Mouse (Mus musculus) induced T-regulatory cell, adult 2 months (primary cell): ENCODE data around the gene H2al1b.
"Not testable (repeated sequence)": the region's sequence is repeated elsewhere in the genome, so short reads cannot be mapped to it uniquely, and the experiment has no call there.

Experiments
- DNase-seq: peaks from one replicate; pipeline ENCODE4 v3.0.0-alpha.2; 2012; ENCODE audit warnings: low read depth

The H2al1b gene

DNA sequence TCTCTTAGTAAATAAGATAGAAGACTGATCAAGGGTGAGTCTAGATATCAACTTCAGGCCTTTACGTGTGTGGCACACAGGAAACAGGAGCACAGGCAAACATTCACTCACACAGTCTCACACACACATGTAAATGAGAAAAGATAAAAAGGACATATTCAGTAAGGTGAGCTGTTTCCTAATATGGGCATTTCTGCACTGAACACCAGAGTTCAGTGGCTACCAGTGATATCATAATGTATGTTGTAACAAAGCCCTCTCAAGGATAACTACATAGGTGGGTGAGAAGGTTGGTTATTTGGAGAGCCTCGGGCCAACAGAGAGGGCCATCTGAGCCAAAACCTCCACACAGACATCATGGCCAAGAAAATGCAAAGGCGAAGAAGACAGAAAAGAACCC lies at the start of gene H2al1b:
Gene H2al1b (plus strand): TSS at position 301 of the 400 bp plus-strand sequence.
- DNase-seq = not testable (repeated sequence)

DNA sequence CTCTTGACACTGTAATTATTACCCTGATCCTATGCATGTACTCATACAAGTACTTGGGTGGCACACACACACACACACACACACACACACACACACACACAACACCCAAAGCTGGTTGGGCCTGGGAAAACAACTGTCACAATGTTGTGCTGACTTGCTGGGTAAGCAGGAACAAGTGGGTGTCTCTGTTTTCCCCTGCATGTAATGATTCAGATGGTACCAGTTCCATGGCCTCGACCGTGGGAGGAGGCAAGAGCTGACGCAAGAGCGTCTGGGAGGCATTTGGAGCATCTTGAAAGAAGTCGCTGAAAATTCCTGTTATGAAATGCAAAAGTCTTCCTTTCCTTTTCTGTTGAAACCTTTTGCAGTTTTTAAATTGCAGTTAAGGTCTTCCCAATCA lies 48.2 kb upstream of the H2al1b start:
- DNase-seq = peak; percentile 53

- peak; percentile 56 for DNase-seq
Observed at GRCm38 (mm10) chrX:11254521-11255207, 47.6 kb upstream of the H2al1b start.

GRCm38 (mm10) chrX:11255564-11256360 lies 46.5 kb upstream of the H2al1b start:
- peak; percentile 7 for DNase-seq

- DNase-seq = no peak
Observed at GRCm38 (mm10) chrX:11264918-11265317, 37.3 kb upstream of the H2al1b start.

- DNase-seq = no peak
Observed at GRCm38 (mm10) chrX:11267791-11268190, 34.4 kb upstream of the H2al1b start.

DNA sequence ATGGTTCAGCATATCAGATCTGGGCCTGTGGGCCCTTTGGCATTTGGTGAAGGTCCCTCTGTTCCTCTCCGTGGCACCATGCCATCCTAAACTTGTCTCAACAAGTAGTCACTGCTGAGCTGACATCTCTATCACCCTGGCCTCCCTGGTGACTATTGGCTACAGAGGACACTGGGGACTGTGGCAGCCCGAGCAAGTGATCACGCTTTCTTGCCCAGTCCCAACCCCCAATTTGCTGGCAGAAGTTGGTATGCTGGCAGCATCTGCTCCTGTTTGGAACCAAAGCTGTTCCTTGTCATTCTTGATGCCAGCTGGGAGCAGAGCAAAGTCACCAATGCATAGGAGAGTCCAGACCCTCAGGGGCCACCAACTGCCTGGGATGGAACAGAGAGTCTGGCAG lies 33.2 kb upstream of the H2al1b start:
- DNase-seq = no peak

GRCm38 (mm10) chrX:11273190-11273589 lies 29.0 kb upstream of the H2al1b start:
- no peak for DNase-seq

DNA sequence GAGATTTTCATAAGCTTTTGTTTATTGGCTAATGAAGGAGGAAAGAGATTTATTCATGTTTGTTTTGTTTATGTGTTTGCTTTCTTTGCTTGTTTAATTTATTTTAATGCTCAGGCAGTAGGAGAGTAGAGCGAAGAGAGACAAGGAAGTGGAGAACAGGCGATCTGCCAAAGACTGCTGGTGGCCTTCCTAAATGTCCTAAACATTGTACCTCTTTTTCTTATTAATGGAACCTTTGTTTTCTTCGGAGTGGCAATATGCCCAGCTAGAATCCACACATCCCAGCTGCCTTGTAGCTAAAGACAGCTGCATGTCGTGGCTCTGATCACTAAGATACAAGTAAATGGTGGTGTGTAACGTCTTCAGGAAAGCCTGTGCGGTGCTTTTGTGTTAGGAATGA lies 25.1 kb upstream of the H2al1b start:
- DNase-seq = no peak

GRCm38 (mm10) chrX:11280741-11281140 lies 21.5 kb upstream of the H2al1b start:
- DNase-seq = no peak

- no peak for DNase-seq
Observed at GRCm38 (mm10) chrX:11288306-11288882, 13.8 kb upstream of the H2al1b start.

DNA sequence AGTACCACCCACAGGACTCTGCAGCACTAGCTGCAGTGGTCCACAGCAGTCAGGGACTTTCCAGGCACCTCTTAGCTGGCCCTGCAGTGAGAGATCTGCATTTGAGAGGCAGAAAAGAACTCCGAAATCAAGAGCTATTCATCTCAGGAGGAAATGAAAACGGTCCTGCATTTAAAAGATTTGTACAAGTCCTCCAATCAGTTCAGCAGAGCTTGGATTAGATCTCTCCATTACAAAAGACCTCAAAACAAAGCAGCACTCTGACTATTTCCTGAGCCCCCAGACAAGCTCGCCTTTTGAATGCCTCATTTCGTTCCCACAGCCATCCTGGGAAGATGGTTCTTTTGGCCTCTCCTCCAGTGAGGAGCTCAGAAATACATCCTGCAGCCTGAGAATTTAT lies 13.0 kb upstream of the H2al1b start:
- no peak for DNase-seq

- not testable (repeated sequence) for DNase-seq
Observed at GRCm38 (mm10) chrX:11298957-11299356, 3.3 kb upstream of the H2al1b start, which contains the start of gene H2al1a. Gene H2al1a (plus strand): TSS chrX:11299257.

DNA sequence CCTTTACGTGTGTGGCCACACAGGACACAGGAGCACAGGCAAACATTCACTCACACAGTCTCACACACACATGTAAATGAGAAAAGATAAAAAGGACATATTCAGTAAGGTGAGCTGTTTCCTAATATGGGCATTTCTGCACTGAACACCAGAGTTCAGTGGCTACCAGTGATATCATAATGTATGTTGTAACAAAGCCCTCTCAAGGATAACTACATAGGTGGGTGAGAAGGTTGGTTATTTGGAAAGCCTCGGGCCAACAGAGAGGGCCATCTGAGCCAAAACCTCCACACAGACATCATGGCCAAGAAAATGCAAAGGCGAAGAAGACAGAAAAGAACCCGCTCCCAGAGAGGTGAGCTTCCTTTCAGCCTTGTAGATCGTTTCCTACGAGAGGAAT lies 3.1 kb downstream of the H2al1b start, which contains the start of gene H2al1c:
Gene H2al1c (plus strand): TSS at position 301 of the 400 bp plus-strand sequence.
- not testable (repeated sequence) for DNase-seq

- not testable (repeated sequence) for DNase-seq
Observed at GRCm38 (mm10) chrX:11308524-11308923, 6.3 kb downstream of the H2al1b start, which contains the start of gene H2al1d. Gene H2al1d (plus strand): TSS chrX:11308824.

- not testable (repeated sequence) for DNase-seq
Observed at GRCm38 (mm10) chrX:11311634-11312033, 9.4 kb downstream of the H2al1b start, which contains the start of gene H2al1e. Gene H2al1e (plus strand): TSS chrX:11311934.

DNA sequence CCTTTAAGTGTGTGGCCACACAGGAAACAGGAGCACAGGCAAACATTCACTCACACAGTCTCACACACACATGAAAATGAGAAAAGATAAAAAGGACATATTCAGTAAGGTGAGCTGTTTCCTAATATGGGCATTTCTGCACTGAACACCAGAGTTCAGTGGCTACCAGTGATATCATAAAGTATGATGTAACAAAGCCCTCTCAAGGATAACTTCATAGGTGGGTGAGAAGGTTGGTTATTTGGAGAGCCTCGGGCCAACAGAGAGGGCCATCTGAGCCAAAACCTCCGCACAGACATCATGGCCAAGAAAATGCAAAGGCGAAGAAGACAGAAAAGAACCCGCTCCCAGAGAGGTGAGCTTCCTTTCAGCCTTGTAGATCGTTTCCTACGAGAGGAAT lies 12.6 kb downstream of the H2al1b start, which contains the start of gene H2al1f:
Gene H2al1f (plus strand): TSS at position 301 of the 400 bp plus-strand sequence.
- not testable (repeated sequence) for DNase-seq

DNA sequence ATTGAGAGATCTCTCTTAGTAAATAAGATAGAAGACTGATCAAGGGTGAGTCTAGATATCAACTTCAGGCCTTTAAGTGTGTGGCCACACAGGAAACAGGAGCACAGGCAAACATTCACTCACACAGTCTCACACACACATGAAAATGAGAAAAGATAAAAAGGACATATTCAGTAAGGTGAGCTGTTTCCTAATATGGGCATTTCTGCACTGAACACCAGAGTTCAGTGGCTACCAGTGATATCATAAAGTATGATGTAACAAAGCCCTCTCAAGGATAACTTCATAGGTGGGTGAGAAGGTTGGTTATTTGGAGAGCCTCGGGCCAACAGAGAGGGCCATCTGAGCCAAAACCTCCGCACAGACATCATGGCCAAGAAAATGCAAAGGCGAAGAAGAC lies 15.7 kb downstream of the H2al1b start, which contains the start of gene H2al1g:
Gene H2al1g (plus strand): TSS at position 301 of the 400 bp plus-strand sequence.
- DNase-seq = not testable (repeated sequence)

DNA sequence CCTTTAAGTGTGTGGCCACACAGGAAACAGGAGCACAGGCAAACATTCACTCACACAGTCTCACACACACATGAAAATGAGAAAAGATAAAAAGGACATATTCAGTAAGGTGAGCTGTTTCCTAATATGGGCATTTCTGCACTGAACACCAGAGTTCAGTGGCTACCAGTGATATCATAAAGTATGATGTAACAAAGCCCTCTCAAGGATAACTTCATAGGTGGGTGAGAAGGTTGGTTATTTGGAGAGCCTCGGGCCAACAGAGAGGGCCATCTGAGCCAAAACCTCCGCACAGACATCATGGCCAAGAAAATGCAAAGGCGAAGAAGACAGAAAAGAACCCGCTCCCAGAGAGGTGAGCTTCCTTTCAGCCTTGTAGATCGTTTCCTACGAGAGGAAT lies 19.0 kb downstream of the H2al1b start, which contains the start of gene H2al1h:
Gene H2al1h (plus strand): TSS at position 301 of the 400 bp plus-strand sequence.
- DNase-seq = not testable (repeated sequence)

DNA sequence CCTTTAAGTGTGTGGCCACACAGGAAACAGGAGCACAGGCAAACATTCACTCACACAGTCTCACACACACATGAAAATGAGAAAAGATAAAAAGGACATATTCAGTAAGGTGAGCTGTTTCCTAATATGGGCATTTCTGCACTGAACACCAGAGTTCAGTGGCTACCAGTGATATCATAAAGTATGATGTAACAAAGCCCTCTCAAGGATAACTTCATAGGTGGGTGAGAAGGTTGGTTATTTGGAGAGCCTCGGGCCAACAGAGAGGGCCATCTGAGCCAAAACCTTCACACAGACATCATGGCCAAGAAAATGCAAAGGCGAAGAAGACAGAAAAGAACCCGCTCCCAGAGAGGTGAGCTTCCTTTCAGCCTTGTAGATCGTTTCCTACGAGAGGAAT lies 22.1 kb downstream of the H2al1b start, which contains the start of gene H2al1i:
Gene H2al1i (plus strand): TSS at position 301 of the 400 bp plus-strand sequence.
- not testable (repeated sequence) for DNase-seq

DNA sequence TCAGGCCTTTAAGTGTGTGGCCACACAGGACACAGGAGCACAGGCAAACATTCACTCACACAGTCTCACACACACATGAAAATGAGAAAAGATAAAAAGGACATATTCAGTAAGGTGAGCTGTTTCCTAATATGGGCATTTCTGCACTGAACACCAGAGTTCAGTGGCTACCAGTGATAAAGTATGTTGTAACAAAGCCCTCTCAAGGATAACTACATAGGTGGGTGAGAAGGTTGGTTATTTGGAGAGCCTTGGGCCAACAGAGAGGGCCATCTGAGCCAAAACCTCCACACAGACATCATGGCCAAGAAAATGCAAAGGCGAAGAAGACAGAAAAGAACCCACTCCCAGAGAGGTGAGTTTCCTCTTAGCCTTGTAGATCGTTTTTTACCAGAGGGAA lies 25.3 kb downstream of the H2al1b start, which contains the start of gene H2al1j:
Gene H2al1j (plus strand): TSS at position 301 of the 400 bp plus-strand sequence.
- not testable (repeated sequence) for DNase-seq

DNA sequence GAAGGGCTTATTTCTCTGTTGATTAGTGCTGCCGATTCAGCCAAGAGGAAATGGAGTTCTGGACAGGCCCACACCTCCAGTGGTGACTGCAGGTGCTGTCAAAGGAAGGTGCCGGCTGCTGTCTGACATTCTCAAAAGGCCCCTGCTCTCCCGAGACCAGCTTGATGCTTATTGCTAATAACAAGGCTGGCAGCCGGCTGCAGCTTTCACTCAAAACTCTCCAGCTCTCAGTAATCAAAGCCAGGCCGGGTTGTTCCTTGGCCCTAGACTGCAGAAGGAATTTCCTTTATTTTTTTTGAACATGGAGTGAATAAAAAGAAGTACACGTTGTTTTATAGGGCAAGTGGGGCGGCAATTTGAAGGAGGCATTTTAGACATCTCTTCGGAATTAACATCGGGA lies 43.5 kb downstream of the H2al1b start:
- no peak for DNase-seq
